Mouse (Mus musculus): ENCODE results near the gene Fem1a.

- TF ChIP-seq POLR2A (IDR thresholded peaks at IDR 0.05; ENCODE audit: borderline replicate concordance, insufficient read depth, low read length): no peak
- TF ChIP-seq CTCF (IDR thresholded peaks at IDR 0.05; ENCODE audit: borderline replicate concordance, insufficient read depth, low read depth, low read length): no peak
Observed at GRCm38 (mm10) chr17:56277567-56277893, 20.9 kb downstream of the Fem1a start.
